Comparison of ENCODE assay signal across 27 mouse cellular contexts in the genomic region with DNA sequence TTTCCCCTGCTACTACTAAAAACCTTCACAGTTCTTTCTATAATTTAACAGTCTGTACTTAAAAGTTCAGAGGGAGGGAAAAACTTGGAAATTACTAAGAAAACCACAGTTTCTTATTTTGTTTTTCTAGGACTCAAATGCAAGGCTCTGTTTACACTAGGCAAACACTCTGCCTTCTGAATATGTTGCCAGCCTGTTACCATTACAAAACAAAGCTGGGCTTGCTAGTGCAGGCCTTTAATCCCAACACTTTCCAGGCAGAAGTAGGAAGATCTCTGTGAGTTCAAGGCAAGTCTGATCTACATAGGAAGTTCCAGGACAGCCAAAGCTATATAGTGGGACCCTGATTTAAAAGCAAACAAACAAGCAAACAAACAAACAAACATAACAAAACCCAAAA. TPM values are rescaled to one million over a fixed set of nuclear protein-coding genes. Genes with fewer than 3 reads are reported as not detected.
"Had no signal": no experiment of that assay in that cellular context is flagged by ENCODE, and none has a peak within 500 bp of the region (broad histone marks: within the 10 kb centered on the region; RNA-seq: fewer than 3 reads in every experiment).

No protein-coding gene starts in this region.

- H3K4me2 ChIP-seq: embryonic facial prominence, embryonic 12.5 days; embryonic facial prominence, embryonic 15.5 days; forebrain, embryonic 12.5 days; forebrain, embryonic 13.5 days; forebrain, embryonic 15.5 days had no signal

- H3K27ac ChIP-seq: embryonic facial prominence, embryonic 12.5 days; embryonic facial prominence, embryonic 15.5 days; forebrain, embryonic 10.5 days; forebrain, embryonic 12.5 days; forebrain, embryonic 13.5 days; forebrain, embryonic 15.5 days; gastrocnemius, adult 2 months; heart, adult 2 months had no signal

- ATAC-seq: forebrain, embryonic 13.5 days; forebrain, embryonic 14.5 days; forebrain, embryonic 15.5 days; forebrain, embryonic 16.5 days; forebrain, postnatal 0 days had no signal

- H3K9ac ChIP-seq: embryonic facial prominence, embryonic 12.5 days; embryonic facial prominence, embryonic 15.5 days; forebrain, embryonic 12.5 days; forebrain, embryonic 13.5 days; forebrain, embryonic 15.5 days; forebrain, postnatal 0 days had no signal

- H3K4me3 ChIP-seq: embryonic facial prominence, embryonic 12.5 days; embryonic facial prominence, embryonic 15.5 days; erythroblast, embryonic 14.5 days; forebrain, embryonic 10.5 days; forebrain, embryonic 12.5 days; forebrain, embryonic 13.5 days; forebrain, embryonic 15.5 days; gastrocnemius, adult 2 months; heart, adult 2 months had no signal

- H3K9me3 ChIP-seq: embryonic facial prominence, embryonic 12.5 days; embryonic facial prominence, embryonic 15.5 days; forebrain, embryonic 10.5 days; forebrain, embryonic 12.5 days; forebrain, embryonic 13.5 days; forebrain, embryonic 15.5 days had no signal

- DNase-seq: cerebellum, adult 8-10 months; cerebellum, adult 9-10 months; cerebellum, adult 9-11 months; cerebellum, postnatal 10 days; cerebellum, postnatal 14 days; cerebellum, postnatal 25 days; cerebellum, postnatal 36 days; embryo, embryonic 11 days; forebrain, postnatal 0 days; gastrocnemius, adult 2 months; gastrocnemius, postnatal 10 days; gastrocnemius, postnatal 14 days; gastrocnemius, postnatal 25 days; gastrocnemius, postnatal 36 days; heart, adult 11 months; heart, adult 18-20 months; heart, adult 2 months had no signal

- H3K36me3 ChIP-seq: embryonic facial prominence, embryonic 12.5 days; embryonic facial prominence, embryonic 15.5 days; forebrain, embryonic 10.5 days; forebrain, embryonic 12.5 days; forebrain, embryonic 15.5 days had no signal

- H3K27me3 ChIP-seq: embryonic facial prominence, embryonic 12.5 days; embryonic facial prominence, embryonic 15.5 days; forebrain, embryonic 15.5 days had no signal

- H3K4me1 ChIP-seq: forebrain, embryonic 13.5 days; forebrain, embryonic 15.5 days had no signal

RNA-seq across cellular contexts. Expression of a gene that starts 58.1 kb away (rescaled TPM):
- total RNA-seq: granulocyte monocyte progenitor cell, adult 5-6 weeks had no signal
